ENCODE assay signal across 7 mouse cellular contexts in genomic region chr19:23757961-23758553, GRCm38 (mm10). TPM values are rescaled to one million over a fixed set of nuclear protein-coding genes. Genes with fewer than 3 reads are reported as not detected.
DNase-seq lines count a peak whose midpoint lies in the region; ATAC-seq lines count a peak whose summit lies in the region.

No protein-coding gene starts in this region.

- ATAC-seq in inflammation-experienced regulatory T-cells, adult 6 months = peak; percentile 67
- peak; percentile 82 for ATAC-seq in megakaryocyte-erythroid progenitor cell, adult 5-6 weeks (replicated peaks; ENCODE audit: low FRiP score, low TSS enrichment, poor library complexity, severe bottlenecking)

- peak; percentile 92 to 94 for DNase-seq in adrenal gland, adult 18-20 months (ENCODE audit: low spot score in 2 of 2)
- peak; percentile 97 for DNase-seq in embryo, embryonic 10.5 days (ENCODE audit: low spot score)
- DNase-seq in gastrocnemius, postnatal 14 days = peak; percentile 96
- peak; percentile 94 to 96 for DNase-seq in left cerebral cortex, postnatal 10 days (ENCODE audit: extremely low spot score in 1 of 2, low spot score in 2 of 2)
- DNase-seq in right cerebral cortex, postnatal 4 days = peak; percentile 99

- intact Hi-C loops in gastrocnemius, postnatal 14 days (cut with DNase I; ENCODE audit: low total_unique reads) = no loop called here
- intact Hi-C loops in left cerebral cortex, postnatal 10 days (cut with DNase I) = loop anchor here (2.0 to 5.0 kb wide), 6 partner anchors 71 to 456 kb away; partner anchors contain the start of genes 1700028P14Rik and Ptar1

RNA-seq across cellular contexts. Expression of gene Apba1, which starts 0.6 kb away (rescaled TPM):
- 1 to 10 TPM; 3.4 to 5.1 TPM for total RNA-seq in adrenal gland, adult 18-20 months (2021)
- 1 to 10 TPM; 1.6 to 3.0 TPM for total RNA-seq in gastrocnemius, postnatal 14 days (2021)
- under 1 TPM in 1 of 3 experiments, not detected in 2; 0.16 TPM for polyA plus RNA-seq in inflammation-experienced regulatory T-cells, adult 6 months (2017; shearing (Covaris generic))
- total RNA-seq in left cerebral cortex, postnatal 10 days (2021) = 100 to 1,000 TPM; 239 to 266 TPM
- total RNA-seq in megakaryocyte-erythroid progenitor cell, adult 5-6 weeks (2014; fragmentation: Nextera tagmentation) = not detected in 2 replicates
- total RNA-seq in megakaryocyte-erythroid progenitor cell, adult 5-6 weeks (2017) = under 0.01 and 0.04 TPM in 2 replicates

Comparison
In these comparisons a context has a peak if more than half of its experiments do, and no peak if none do; other contexts are left out.
1. Peak in every context shown above with its lines: DNase-seq and ATAC-seq.
2. RNA of gene Apba1, which starts 0.6 kb away (total RNA-seq): 239 to 266 TPM in left cerebral cortex, postnatal 10 days; 3.4 to 5.1 TPM in adrenal gland, adult 18-20 months, 1.6 to 3.0 TPM in gastrocnemius, postnatal 14 days and under 0.01 to 0.04 TPM in megakaryocyte-erythroid progenitor cell, adult 5-6 weeks; every median in the first group is over 10 times any median in the second.